Mouse (Mus musculus): ENCODE measurements at regions not wholly inside any gene's neighbourhood (a gene's known extent, or its start where the extent isn't known, plus 50 kb on each side); places are given as distances from the start of the nearest gene placed in this dataset.
A peak's percentile ranks its signal among the peaks of the same experiment; 100 is the strongest.

DNA sequence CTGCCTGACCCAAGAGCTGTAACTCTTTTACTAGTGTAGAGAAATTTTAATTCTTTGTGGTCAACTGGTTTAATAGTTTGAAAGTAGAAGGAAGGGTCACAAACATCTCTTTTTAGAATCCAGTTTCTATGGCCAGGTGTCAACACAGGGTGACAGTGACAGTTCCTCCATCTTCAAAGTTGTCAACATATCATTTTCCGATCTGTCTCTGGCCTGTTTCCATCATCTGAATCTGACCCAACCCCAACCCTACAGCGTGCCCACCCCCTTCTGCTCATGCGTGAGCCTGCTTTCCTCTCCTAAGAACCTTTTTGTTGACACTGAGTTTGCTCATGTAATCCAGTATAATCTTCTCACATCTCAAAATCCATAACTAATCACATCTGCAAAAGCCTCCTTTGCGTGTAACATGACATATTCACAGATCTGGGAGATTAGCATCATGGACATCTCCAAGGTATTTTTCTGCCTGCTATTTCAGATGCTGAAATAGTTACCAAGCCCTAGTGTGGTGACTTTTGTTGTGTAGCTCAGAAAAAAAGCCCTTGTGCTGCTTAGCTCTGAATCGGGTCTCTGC, 168.4 kb downstream of the B3gnt2 start:
- no peak for DNase-seq (ENCODE audit: low read depth)

DNA sequence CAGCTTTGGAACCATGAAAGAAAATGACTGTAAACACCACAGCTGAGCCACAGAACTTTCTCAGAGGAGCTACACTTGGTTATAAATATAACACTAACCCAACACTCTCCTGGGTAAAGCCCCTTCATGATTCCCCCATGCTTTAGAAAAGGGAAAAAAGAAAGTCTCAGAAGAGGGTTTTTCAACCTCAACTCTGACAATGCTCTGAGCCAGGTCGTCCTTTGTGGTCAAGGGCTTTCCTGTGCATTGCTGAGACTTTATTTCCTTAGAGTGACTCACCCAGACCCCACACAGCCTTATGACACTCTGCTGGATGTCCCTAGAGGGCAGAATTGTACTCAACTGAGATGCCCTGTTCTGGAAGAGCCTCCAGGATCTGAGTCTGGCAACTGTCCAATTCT, 167.8 kb downstream of the B3gnt2 start:
- DNase-seq (ENCODE audit: low read depth) = peak; percentile 47

DNA sequence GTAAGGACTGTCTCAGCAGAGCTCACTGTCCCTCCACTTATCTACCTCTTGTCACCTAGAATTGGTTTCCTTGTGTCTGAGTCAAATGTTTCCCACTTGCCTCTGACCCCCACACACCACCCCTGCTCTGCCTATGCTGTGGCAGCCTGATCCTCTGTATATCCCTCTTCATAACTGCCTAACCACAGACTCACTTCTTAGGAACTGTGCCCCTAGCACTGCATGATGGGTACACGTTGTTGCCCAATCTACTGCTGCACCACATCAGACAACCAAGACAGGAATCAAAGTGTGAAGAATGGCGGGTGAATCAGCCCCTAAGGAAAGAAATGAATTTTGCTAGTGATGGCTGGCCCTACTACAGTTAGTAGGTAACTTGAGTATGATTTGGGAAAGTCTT, 167.4 kb downstream of the B3gnt2 start:
- no peak for DNase-seq (ENCODE audit: low read depth)

DNA sequence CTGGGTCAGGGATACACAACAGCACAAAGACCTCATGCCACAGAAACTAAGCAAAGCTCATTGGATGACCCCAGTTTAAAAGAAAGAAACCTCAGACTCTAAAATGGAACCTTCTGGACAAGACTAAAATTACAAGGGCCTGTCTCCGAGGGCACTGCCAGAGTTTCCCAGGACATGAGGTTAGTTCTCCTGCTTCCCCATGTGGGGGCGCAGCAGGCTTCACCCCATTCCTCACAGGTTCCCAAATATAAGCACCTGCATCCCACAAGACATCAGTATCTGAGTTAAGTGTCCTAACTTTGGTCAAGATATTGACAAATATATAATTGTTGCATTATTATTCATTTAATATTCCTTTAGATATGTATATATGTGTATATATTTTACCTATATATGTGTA, 166.8 kb downstream of the B3gnt2 start:
- no peak for DNase-seq (ENCODE audit: low read depth)

DNA sequence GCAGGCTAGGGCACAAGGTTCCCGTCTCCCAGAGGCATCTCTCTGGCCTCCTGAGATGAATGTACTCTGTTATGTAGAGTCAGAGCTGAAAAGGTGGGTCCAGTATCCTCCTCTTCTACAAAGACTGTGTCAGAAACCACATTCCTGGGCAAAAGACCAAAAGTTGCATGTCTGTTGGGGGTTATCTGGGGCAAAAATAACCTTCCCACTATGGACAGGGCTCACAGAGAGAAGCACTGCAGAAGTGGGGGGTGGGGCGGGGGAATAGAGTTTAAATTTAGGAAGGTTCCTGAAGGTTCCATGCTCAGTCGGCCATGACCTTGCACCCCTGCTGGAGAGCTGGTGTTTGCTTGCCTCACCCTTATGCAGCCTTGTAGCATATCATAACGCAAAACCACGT, 165.9 kb downstream of the B3gnt2 start:
- DNase-seq (ENCODE audit: low read depth) = no peak

DNA sequence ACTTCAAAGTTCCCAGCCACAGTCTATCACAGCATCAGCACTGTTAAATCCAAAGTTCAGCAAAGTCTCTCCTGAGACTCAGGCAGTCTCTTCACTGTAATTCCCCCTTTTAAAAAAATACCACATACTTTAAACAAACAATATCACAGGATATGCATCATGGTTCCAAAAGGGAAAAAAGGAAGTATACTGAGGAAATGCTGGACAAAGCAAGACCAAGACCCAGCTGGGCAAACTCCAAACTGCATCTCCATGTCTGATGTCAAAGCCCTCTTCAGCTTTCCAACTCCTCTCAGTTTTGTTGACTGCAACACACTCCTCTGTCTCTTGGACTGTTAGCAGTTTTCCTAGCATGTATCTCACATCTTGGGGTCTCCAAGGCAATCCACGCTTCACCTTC, 165.5 kb downstream of the B3gnt2 start:
- no peak for DNase-seq (ENCODE audit: low read depth)

DNA sequence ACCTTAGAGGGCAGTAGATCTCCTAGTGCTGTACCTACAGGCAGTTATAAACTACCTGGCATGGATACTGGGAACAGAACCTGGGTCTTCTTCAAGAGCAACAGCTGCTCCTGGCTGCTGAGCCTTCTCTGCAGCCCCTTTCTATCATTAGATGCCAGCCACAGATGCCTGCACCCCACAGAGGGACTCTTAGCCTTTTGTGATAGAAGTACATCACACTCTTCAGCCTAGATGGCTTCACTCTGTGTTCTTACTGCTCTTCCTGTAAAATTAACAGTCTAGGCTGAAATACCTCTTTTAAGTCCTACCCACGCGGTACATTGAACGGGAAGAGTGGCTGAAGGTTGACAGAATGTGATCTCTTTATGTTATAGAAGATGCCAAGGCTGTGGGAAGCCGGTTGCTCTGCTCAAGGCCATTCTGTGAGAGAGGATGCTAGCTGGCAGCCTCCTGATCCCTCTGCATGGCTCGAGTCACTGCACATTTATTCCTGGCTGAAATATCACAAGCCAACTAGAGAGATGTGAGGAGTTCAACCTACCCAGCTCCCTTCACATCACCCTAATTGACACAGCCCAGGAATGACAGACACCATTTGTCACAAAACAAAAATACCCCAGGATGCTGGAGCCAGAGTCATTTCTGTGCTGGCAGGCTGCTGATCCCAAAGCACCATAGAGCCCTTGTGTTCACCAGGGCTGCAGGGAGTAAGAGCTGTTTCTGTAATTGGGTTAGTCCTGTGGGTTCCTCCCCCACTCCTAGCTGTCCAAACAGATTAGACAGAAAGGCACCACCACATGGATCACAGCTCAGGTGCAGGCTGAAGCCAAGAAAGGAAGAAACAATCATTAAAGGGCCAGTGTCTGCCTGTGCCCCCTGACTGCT, 162.5 kb downstream of the B3gnt2 start:
- DNase-seq (ENCODE audit: low read depth) = no peak

DNA sequence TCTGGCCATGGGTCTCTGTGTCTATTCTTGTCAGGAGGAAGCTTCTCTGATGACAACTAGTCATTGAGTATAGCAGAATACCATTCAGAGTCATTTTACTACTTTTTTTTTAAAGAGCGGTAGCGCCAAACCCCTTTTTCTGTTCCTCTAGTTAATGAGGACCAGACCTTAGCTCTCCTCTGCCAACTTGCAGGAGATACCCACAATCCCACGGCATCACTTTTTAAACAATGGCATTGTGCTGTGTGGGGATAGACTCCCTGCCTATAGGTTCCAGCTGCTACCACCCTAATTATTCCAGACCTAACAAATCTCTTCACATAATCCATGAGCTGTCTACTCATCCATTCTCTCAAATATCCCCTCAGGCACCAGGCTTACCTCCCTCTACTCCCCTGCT, 154.7 kb downstream of the B3gnt2 start:
- DNase-seq (ENCODE audit: low read depth) = no peak

Measured in NIH3T3 (cell line).